ENCODE assay signal across 10 mouse cellular contexts in genomic region chr14:20701554-20701953, GRCm38 (mm10). TPM values are rescaled to one million over a fixed set of nuclear protein-coding genes. Genes with fewer than 3 reads are reported as not detected.
DNase-seq lines count a peak whose midpoint lies in the region; ATAC-seq and TF ChIP-seq lines count a peak whose summit lies in the region.
"Had no signal": no experiment of that assay in that cellular context is flagged by ENCODE, and none has a peak within 500 bp of the region (broad histone marks: within the 10 kb centered on the region; RNA-seq: fewer than 3 reads in every experiment).

No protein-coding gene starts in this region.

- TF ChIP-seq POLR2A in kidney, adult 2 months (IDR thresholded peaks at IDR 0.05; ENCODE audit: low read depth, low read length), result no peak
- TF ChIP-seq POLR2A in bone marrow macrophage, adult 2 months (IDR thresholded peaks at IDR 0.05; ENCODE audit: borderline replicate concordance, low read depth, low read length), result no peak

- H3K4me1 ChIP-seq in kidney, adult 2 months (ENCODE audit: control insufficient read depth, insufficient read depth, low read length), result peaks cover 9% of the 10 kb centered on the region; the same call in 1 of the 2 replicates
- H3K4me1 ChIP-seq in bone marrow macrophage, adult 2 months (ENCODE audit: control insufficient read depth, insufficient read depth, low read length), result peaks cover 30% of the 10 kb centered on the region
- peaks cover 52% of the 10 kb centered on the region for H3K4me1 ChIP-seq in hindbrain, embryonic 14.5 days (replicated peaks; ENCODE audit: control insufficient read depth, insufficient read depth, low read length)
- H3K4me1 ChIP-seq in midbrain, embryonic 13.5 days (replicated peaks), result peaks cover 65% of the 10 kb centered on the region

- no peak for DNase-seq in kidney, adult 2 months
- DNase-seq in kidney, adult 11 months, result no peak
- DNase-seq in hindbrain, embryonic 14.5 days (ENCODE audit: low spot score), result no peak
- DNase-seq in spleen, postnatal 10 days (ENCODE audit: low spot score in 2 of 2), result no peak
- no peak for DNase-seq in embryo, embryonic 9.5 days (ENCODE audit: extremely low spot score)
- no peak for DNase-seq in lung, adult 18-20 months
- DNase-seq: layer of hippocampus, adult 9-11 months; right cerebral cortex, postnatal 25 days had no signal

- WGBS in kidney, adult 2 months, result 71% methylated on average over 8 of the region's 8 CpGs
- 85% methylated on average over 8 of the region's 8 CpGs for WGBS in hindbrain, embryonic 14.5 days
- WGBS in midbrain, embryonic 13.5 days, result 85% methylated on average over 8 of the region's 8 CpGs

- H3K27ac ChIP-seq in kidney, adult 2 months (ENCODE audit: insufficient read depth, low read depth, low read length), result no peak overlapping the region
- no peak overlapping the region for H3K27ac ChIP-seq in bone marrow macrophage, adult 2 months (ENCODE audit: insufficient read depth, low read depth, low read length)
- H3K27ac ChIP-seq in hindbrain, embryonic 14.5 days, result no peak overlapping the region
- H3K27ac ChIP-seq in midbrain, embryonic 13.5 days, result no peak overlapping the region

- 0 out of 2 replicates have a peak overlapping the region, but pooled peaks have one; percentile 6 for H3K4me3 ChIP-seq in kidney, adult 2 months (ENCODE audit: insufficient read depth, low read depth, low read length)
- H3K4me3 ChIP-seq in bone marrow macrophage, adult 2 months (ENCODE audit: insufficient read depth, low read length), result peak overlapping the region; percentile 93
- H3K4me3 ChIP-seq in hindbrain, embryonic 14.5 days (replicated peaks; ENCODE audit: low read length), result peak overlapping the region; percentile 88
- H3K4me3 ChIP-seq in midbrain, embryonic 13.5 days (replicated peaks), result peak overlapping the region; percentile 67

- H3K9me3 ChIP-seq in hindbrain, embryonic 14.5 days (ENCODE audit: control insufficient read depth, low read length), result no peaks in the 10 kb centered on the region
- no peaks in the 10 kb centered on the region for H3K9me3 ChIP-seq in midbrain, embryonic 13.5 days

- peak overlapping the region; percentile 91 for H3K9ac ChIP-seq in hindbrain, embryonic 14.5 days
- H3K9ac ChIP-seq in midbrain, embryonic 13.5 days (replicated peaks), result peak overlapping the region; percentile 85; the same call in 1 of the 2 replicates

- H3K36me3 ChIP-seq in kidney, adult 2 months (ENCODE audit: control insufficient read depth, insufficient read depth, low read length), result no peaks in the 10 kb centered on the region
- H3K36me3 ChIP-seq in hindbrain, embryonic 14.5 days (replicated peaks; ENCODE audit: control insufficient read depth, insufficient read depth), result peaks cover 23% of the 10 kb centered on the region
- peaks cover 21% of the 10 kb centered on the region for H3K36me3 ChIP-seq in midbrain, embryonic 13.5 days

- H3K27me3 ChIP-seq in kidney, adult 2 months (replicated peaks; ENCODE audit: control insufficient read depth, insufficient read depth, low read length), result no peaks in the 10 kb centered on the region
- H3K27me3 ChIP-seq in hindbrain, embryonic 14.5 days (ENCODE audit: control insufficient read depth, insufficient read depth, low read length), result no peaks in the 10 kb centered on the region
- no peaks in the 10 kb centered on the region for H3K27me3 ChIP-seq in midbrain, embryonic 13.5 days

- H3K4me2 ChIP-seq in hindbrain, embryonic 14.5 days (replicated peaks), result peak overlapping the region; percentile 64
- peak overlapping the region; percentile 57 for H3K4me2 ChIP-seq in midbrain, embryonic 13.5 days (replicated peaks)

- TF ChIP-seq CTCF in kidney, adult 2 months (conservative IDR thresholded peaks at IDR 0.05; ENCODE audit: insufficient read depth, insufficient read length, low read depth, low read length), result no peak
- no peak for TF ChIP-seq CTCF in bone marrow macrophage, adult 2 months (IDR thresholded peaks at IDR 0.05; ENCODE audit: low read depth, low read length)

- no peak for ATAC-seq in hindbrain, embryonic 14.5 days (ENCODE audit: low FRiP score)
- no peak for ATAC-seq in midbrain, embryonic 13.5 days

RNA-seq across cellular contexts. Expression of gene Chchd1, which starts 1.3 kb away (rescaled TPM):
- polyA plus RNA-seq in kidney, adult 2 months (2012; rRNA removed), result 42.3 and 54.0 TPM in 2 replicates
- 70.7 and 91.5 TPM in 2 replicates for polyA plus RNA-seq in bone marrow macrophage, adult 2 months (2012; ENCODE audit: insufficient read depth, insufficient read length, missing spikeins)
- 169 and 194 TPM in 2 replicates for polyA plus RNA-seq in hindbrain, embryonic 14.5 days (2014; fragmentation: Nextera tagmentation; extraction: Ambion mirVana)
- 209 and 213 TPM in 2 replicates for polyA plus RNA-seq in midbrain, embryonic 13.5 days (2015; fragmentation: Nextera tagmentation; extraction: Ambion mirVana)

RNA-seq across cellular contexts. Expression of gene Zswim8, which starts 5.8 kb away (rescaled TPM):
- polyA plus RNA-seq in kidney, adult 2 months (2012; rRNA removed), result 136 and 167 TPM in 2 replicates
- polyA plus RNA-seq in bone marrow macrophage, adult 2 months (2012; ENCODE audit: insufficient read depth, insufficient read length, missing spikeins), result 85.9 and 94.2 TPM in 2 replicates
- 38.5 and 50.5 TPM in 2 replicates for polyA plus RNA-seq in hindbrain, embryonic 14.5 days (2014; fragmentation: Nextera tagmentation; extraction: Ambion mirVana)
- polyA plus RNA-seq in midbrain, embryonic 13.5 days (2015; fragmentation: Nextera tagmentation; extraction: Ambion mirVana), result 46.5 and 57.7 TPM in 2 replicates

RNA-seq across cellular contexts. Expression of gene Fut11, which starts 6.8 kb away (rescaled TPM):
- 7.9 and 11.2 TPM in 2 replicates for polyA plus RNA-seq in kidney, adult 2 months (2012; rRNA removed)
- polyA plus RNA-seq in bone marrow macrophage, adult 2 months (2012; ENCODE audit: insufficient read depth, insufficient read length, missing spikeins), result 18.5 and 19.0 TPM in 2 replicates
- 25.1 and 31.8 TPM in 2 replicates for polyA plus RNA-seq in hindbrain, embryonic 14.5 days (2014; fragmentation: Nextera tagmentation; extraction: Ambion mirVana)
- 22.7 and 26.0 TPM in 2 replicates for polyA plus RNA-seq in midbrain, embryonic 13.5 days (2015; fragmentation: Nextera tagmentation; extraction: Ambion mirVana)

RNA-seq across cellular contexts. Expression of gene Sec24c, which starts 27.4 kb away (rescaled TPM):
- 133 and 153 TPM in 2 replicates for polyA plus RNA-seq in kidney, adult 2 months (2012; rRNA removed)
- polyA plus RNA-seq in bone marrow macrophage, adult 2 months (2012; ENCODE audit: insufficient read depth, insufficient read length, missing spikeins), result 64.1 and 73.0 TPM in 2 replicates
- 84.9 and 87.1 TPM in 2 replicates for polyA plus RNA-seq in hindbrain, embryonic 14.5 days (2014; fragmentation: Nextera tagmentation; extraction: Ambion mirVana)
- polyA plus RNA-seq in midbrain, embryonic 13.5 days (2015; fragmentation: Nextera tagmentation; extraction: Ambion mirVana), result 88.4 and 96.7 TPM in 2 replicates

RNA-seq across cellular contexts. Expression of gene Ndst2, which starts 32.8 kb away (rescaled TPM):
- polyA plus RNA-seq in kidney, adult 2 months (2012; rRNA removed), result 28.7 and 31.4 TPM in 2 replicates
- 60.1 and 63.9 TPM in 2 replicates for polyA plus RNA-seq in bone marrow macrophage, adult 2 months (2012; ENCODE audit: insufficient read depth, insufficient read length, missing spikeins)
- polyA plus RNA-seq in hindbrain, embryonic 14.5 days (2014; fragmentation: Nextera tagmentation; extraction: Ambion mirVana), result 17.1 and 17.7 TPM in 2 replicates
- 16.8 and 19.7 TPM in 2 replicates for polyA plus RNA-seq in midbrain, embryonic 13.5 days (2015; fragmentation: Nextera tagmentation; extraction: Ambion mirVana)

Comparison
In these comparisons a context has a peak if more than half of its experiments do, and no peak if none do; other contexts are left out.
1. H3K4me3 ChIP-seq: peak in every context shown above with its lines; median percentile 93 in bone marrow macrophage, adult 2 months; 88 in hindbrain, embryonic 14.5 days; 67 in midbrain, embryonic 13.5 days; 6 in kidney, adult 2 months.